ENCODE assay signal across 8 mouse cellular contexts in the genomic region with DNA sequence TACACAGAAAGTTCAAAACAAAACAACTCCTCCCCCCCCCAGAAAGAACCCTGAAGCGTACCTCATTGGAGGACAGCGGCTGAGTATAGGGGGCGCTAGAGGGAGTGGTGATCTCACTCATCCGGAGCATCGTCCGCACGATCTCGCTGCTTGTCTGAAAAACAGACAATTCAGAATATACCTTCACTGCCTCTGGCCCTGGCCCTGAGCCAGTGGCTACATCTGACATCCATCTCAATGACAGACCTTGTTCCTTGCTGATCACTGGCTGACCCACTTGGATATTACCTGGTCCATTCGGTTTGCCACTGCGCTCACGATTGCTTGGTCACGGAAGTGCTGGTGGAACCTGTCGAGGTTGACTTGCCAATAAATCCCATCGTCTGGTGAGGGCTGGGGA. TPM values are rescaled to one million over a fixed set of nuclear protein-coding genes. Genes with fewer than 3 reads are reported as not detected.
DNase-seq lines count a peak whose midpoint lies in the region; ATAC-seq lines count a peak whose summit lies in the region.

No protein-coding gene starts in this region.

- H3K27ac ChIP-seq in forebrain, embryonic 13.5 days = no peak overlapping the region
- H3K27ac ChIP-seq in forebrain, embryonic 15.5 days (replicated peaks) = no peak overlapping the region
- H3K27ac ChIP-seq in midbrain, embryonic 12.5 days (replicated peaks) = no peak overlapping the region
- H3K27ac ChIP-seq in midbrain, embryonic 15.5 days = no peak overlapping the region

- 37% methylated on average over 14 of the region's 14 CpGs for WGBS in forebrain, embryonic 13.5 days
- 35% methylated on average over 14 of the region's 14 CpGs for WGBS in forebrain, embryonic 15.5 days
- WGBS in midbrain, embryonic 12.5 days = 30% methylated on average over 14 of the region's 14 CpGs
- WGBS in midbrain, embryonic 15.5 days = 32% methylated on average over 14 of the region's 14 CpGs

- H3K9ac ChIP-seq in forebrain, embryonic 13.5 days = no peak overlapping the region
- H3K9ac ChIP-seq in forebrain, embryonic 15.5 days (replicated peaks) = no peak overlapping the region
- H3K9ac ChIP-seq in midbrain, embryonic 12.5 days (replicated peaks) = no peak overlapping the region
- H3K9ac ChIP-seq in midbrain, embryonic 15.5 days = no peak overlapping the region

- H3K36me3 ChIP-seq in forebrain, embryonic 13.5 days (ENCODE audit: poor library complexity, severe bottlenecking) = peaks cover 66% of the 10 kb centered on the region
- peaks cover 35% of the 10 kb centered on the region for H3K36me3 ChIP-seq in forebrain, embryonic 15.5 days
- peaks cover 67% of the 10 kb centered on the region for H3K36me3 ChIP-seq in midbrain, embryonic 12.5 days
- H3K36me3 ChIP-seq in midbrain, embryonic 15.5 days (replicated peaks) = peaks cover 25% of the 10 kb centered on the region; the same call in 1 of the 2 replicates

- no peak for ATAC-seq in forebrain, embryonic 13.5 days
- ATAC-seq in forebrain, embryonic 15.5 days (replicated peaks) = no peak
- no peak for ATAC-seq in midbrain, embryonic 12.5 days (ENCODE audit: low FRiP score, low read depth)
- no peak for ATAC-seq in midbrain, embryonic 15.5 days (replicated peaks)

- H3K9me3 ChIP-seq in forebrain, embryonic 13.5 days (replicated peaks) = no peaks in the 10 kb centered on the region
- no peaks in the 10 kb centered on the region for H3K9me3 ChIP-seq in forebrain, embryonic 15.5 days
- H3K9me3 ChIP-seq in midbrain, embryonic 12.5 days = no peaks in the 10 kb centered on the region
- H3K9me3 ChIP-seq in midbrain, embryonic 15.5 days = no peaks in the 10 kb centered on the region

- 0 out of 2 replicates have a peak, but pooled peaks cover 4% of the 10 kb centered on the region for H3K4me1 ChIP-seq in forebrain, embryonic 13.5 days
- no peaks in the 10 kb centered on the region for H3K4me1 ChIP-seq in forebrain, embryonic 15.5 days
- no peaks in the 10 kb centered on the region for H3K4me1 ChIP-seq in midbrain, embryonic 12.5 days
- H3K4me1 ChIP-seq in midbrain, embryonic 15.5 days = no peaks in the 10 kb centered on the region

- DNase-seq in embryo, embryonic 11 days = peak; percentile 75
- DNase-seq in layer of hippocampus, adult 18-20 months (ENCODE audit: low spot score in 2 of 2) = peak; percentile 48 to 82
- DNase-seq in retina, embryonic 14.5 days (ENCODE audit: low spot score) = peak; percentile 63
- DNase-seq in urinary bladder, postnatal 36 days (ENCODE audit: low spot score in 2 of 2) = no peak

- no peak overlapping the region for H3K4me3 ChIP-seq in forebrain, embryonic 13.5 days
- H3K4me3 ChIP-seq in forebrain, embryonic 15.5 days = no peak overlapping the region
- no peak overlapping the region for H3K4me3 ChIP-seq in midbrain, embryonic 12.5 days
- H3K4me3 ChIP-seq in midbrain, embryonic 15.5 days = no peak overlapping the region

- 0 out of 2 replicates have a peak overlapping the region, but pooled peaks have one; percentile 18 for H3K4me2 ChIP-seq in forebrain, embryonic 13.5 days
- no peak overlapping the region for H3K4me2 ChIP-seq in forebrain, embryonic 15.5 days (replicated peaks)
- peak overlapping the region; percentile 19 for H3K4me2 ChIP-seq in midbrain, embryonic 12.5 days (replicated peaks)
- H3K4me2 ChIP-seq in midbrain, embryonic 15.5 days = no peak overlapping the region

- no peaks in the 10 kb centered on the region for H3K27me3 ChIP-seq in forebrain, embryonic 13.5 days
- H3K27me3 ChIP-seq in forebrain, embryonic 15.5 days = no peaks in the 10 kb centered on the region
- H3K27me3 ChIP-seq in midbrain, embryonic 12.5 days = no peaks in the 10 kb centered on the region
- no peaks in the 10 kb centered on the region for H3K27me3 ChIP-seq in midbrain, embryonic 15.5 days (replicated peaks)

RNA-seq across cellular contexts. Expression of gene Polr3c, which starts 8.3 kb away (rescaled TPM):
- polyA plus RNA-seq in forebrain, embryonic 13.5 days (2015; fragmentation: Nextera tagmentation; extraction: Ambion mirVana) = 41.1 and 42.0 TPM in 2 replicates
- 33.5 and 35.7 TPM in 2 replicates for polyA plus RNA-seq in forebrain, embryonic 15.5 days (2015; fragmentation: Nextera tagmentation; extraction: Ambion mirVana)
- 38.0 and 42.9 TPM in 2 replicates for polyA plus RNA-seq in midbrain, embryonic 12.5 days (2016; fragmentation: Nextera tagmentation; extraction: Ambion mirVana)
- polyA plus RNA-seq in midbrain, embryonic 15.5 days (2015; fragmentation: Nextera tagmentation; extraction: Ambion mirVana) = 33.7 and 33.8 TPM in 2 replicates
- 10 to 100 TPM; 20.7 to 22.5 TPM for total RNA-seq in layer of hippocampus, adult 18-20 months (2021)

RNA-seq across cellular contexts. Expression of gene Rnf115, which starts 8.3 kb away (rescaled TPM):
- 68.6 and 71.7 TPM in 2 replicates for polyA plus RNA-seq in forebrain, embryonic 13.5 days (2015; fragmentation: Nextera tagmentation; extraction: Ambion mirVana)
- 59.3 and 66.6 TPM in 2 replicates for polyA plus RNA-seq in forebrain, embryonic 15.5 days (2015; fragmentation: Nextera tagmentation; extraction: Ambion mirVana)
- 89.0 and 89.6 TPM in 2 replicates for polyA plus RNA-seq in midbrain, embryonic 12.5 days (2016; fragmentation: Nextera tagmentation; extraction: Ambion mirVana)
- 67.1 and 73.4 TPM in 2 replicates for polyA plus RNA-seq in midbrain, embryonic 15.5 days (2015; fragmentation: Nextera tagmentation; extraction: Ambion mirVana)
- 10 to 100 TPM; 61.6 to 62.0 TPM for total RNA-seq in layer of hippocampus, adult 18-20 months (2021)

RNA-seq across cellular contexts. Expression of gene Nudt17, which starts 10.8 kb away (rescaled TPM):
- polyA plus RNA-seq in forebrain, embryonic 13.5 days (2015; fragmentation: Nextera tagmentation; extraction: Ambion mirVana) = 6.4 and 7.2 TPM in 2 replicates
- polyA plus RNA-seq in forebrain, embryonic 15.5 days (2015; fragmentation: Nextera tagmentation; extraction: Ambion mirVana) = 6.8 and 6.9 TPM in 2 replicates
- polyA plus RNA-seq in midbrain, embryonic 12.5 days (2016; fragmentation: Nextera tagmentation; extraction: Ambion mirVana) = 12.6 and 13.0 TPM in 2 replicates
- polyA plus RNA-seq in midbrain, embryonic 15.5 days (2015; fragmentation: Nextera tagmentation; extraction: Ambion mirVana) = 13.5 and 15.4 TPM in 2 replicates
- 10 to 100 TPM; 11.4 to 17.9 TPM for total RNA-seq in layer of hippocampus, adult 18-20 months (2021)

RNA-seq across cellular contexts. Expression of gene Pias3, which starts 23.0 kb away (rescaled TPM):
- polyA plus RNA-seq in forebrain, embryonic 13.5 days (2015; fragmentation: Nextera tagmentation; extraction: Ambion mirVana) = 28.8 and 31.0 TPM in 2 replicates
- polyA plus RNA-seq in forebrain, embryonic 15.5 days (2015; fragmentation: Nextera tagmentation; extraction: Ambion mirVana) = 27.4 and 28.9 TPM in 2 replicates
- 45.9 and 47.0 TPM in 2 replicates for polyA plus RNA-seq in midbrain, embryonic 12.5 days (2016; fragmentation: Nextera tagmentation; extraction: Ambion mirVana)
- polyA plus RNA-seq in midbrain, embryonic 15.5 days (2015; fragmentation: Nextera tagmentation; extraction: Ambion mirVana) = 37.8 and 38.7 TPM in 2 replicates
- total RNA-seq in layer of hippocampus, adult 18-20 months (2021) = 10 to 100 TPM; 28.9 to 31.5 TPM

RNA-seq across cellular contexts. Expression of gene Ankrd35, which starts 49.2 kb away (rescaled TPM):
- polyA plus RNA-seq in forebrain, embryonic 13.5 days (2015; fragmentation: Nextera tagmentation; extraction: Ambion mirVana) = 0.57 and 2.3 TPM in 2 replicates
- polyA plus RNA-seq in forebrain, embryonic 15.5 days (2015; fragmentation: Nextera tagmentation; extraction: Ambion mirVana) = 1.5 and 1.9 TPM in 2 replicates
- 0.33 and 0.40 TPM in 2 replicates for polyA plus RNA-seq in midbrain, embryonic 12.5 days (2016; fragmentation: Nextera tagmentation; extraction: Ambion mirVana)
- 2.1 TPM in 2 replicates for polyA plus RNA-seq in midbrain, embryonic 15.5 days (2015; fragmentation: Nextera tagmentation; extraction: Ambion mirVana)
- total RNA-seq in layer of hippocampus, adult 18-20 months (2021) = 1 to 10 TPM; 5.5 to 6.9 TPM

Comparison
In these comparisons a context has a peak if more than half of its experiments do, and no peak if none do; other contexts are left out.
1. H3K4me2 ChIP-seq: peak in forebrain, embryonic 13.5 days (single experiment) and midbrain, embryonic 12.5 days (single experiment); none in forebrain, embryonic 15.5 days (single experiment) and midbrain, embryonic 15.5 days (single experiment).
2. DNase-seq: peak in embryo, embryonic 11 days (single experiment), layer of hippocampus, adult 18-20 months (2 of 2) and retina, embryonic 14.5 days (single experiment); none in urinary bladder, postnatal 36 days (0 of 2).